Mouse (Mus musculus) liver, adult 2 months (tissue): Measurements from ENCODE around the gene Btbd8. TPM values are rescaled to one million over a fixed set of nuclear protein-coding genes. Genes with fewer than 3 reads are reported as not detected.

Source experiments
- DNase-seq: peaks from one replicate; pipeline ENCODE4 v3.0.0-alpha.2; 2011; ENCODE audit warnings: low read depth, low spot score; ENCODE audit errors: extremely low read depth
- H3K27ac ChIP-seq: fragments of 200-500 bp; replicated peaks from 2 replicates; pipeline ENCODE4 v1.5.1; 2012; ENCODE audit warnings: low read depth, mild to moderate bottlenecking, control low read depth, inconsistent platforms, low read length; ENCODE audit not compliant: insufficient read depth
- H3K27me3 ChIP-seq: fragments of 200-500 bp; 2 replicates; pipeline ENCODE4 v1.6.1; 2012; ENCODE audit warnings: mild to moderate bottlenecking, moderate library complexity, low read length, inconsistent platforms; ENCODE audit not compliant: control insufficient read depth, insufficient read depth
- H3K36me3 ChIP-seq: fragments of 200-500 bp; 2 replicates; pipeline ENCODE4 v1.6.1; 2012; ENCODE audit warnings: low read length, inconsistent platforms; ENCODE audit not compliant: control insufficient read depth, insufficient read depth
- H3K4me1 ChIP-seq: fragments of 200-500 bp; 2 replicates; pipeline ENCODE4 v1.6.1; 2011; ENCODE audit warnings: low read length; ENCODE audit not compliant: control insufficient read depth, insufficient read depth
- H3K4me3 ChIP-seq: fragments of 200-500 bp; 2 replicates; pipeline ENCODE4 v1.5.1; 2011; ENCODE audit warnings: low read depth, mild to moderate bottlenecking, control low read depth, low read length, moderate library complexity; ENCODE audit not compliant: insufficient read depth
- H3K79me2 ChIP-seq: fragments of 200-500 bp; 2 replicates; pipeline ENCODE4 v1.6.1; 2012; ENCODE audit warnings: inconsistent platforms, mild to moderate bottlenecking, low read length, moderate library complexity; ENCODE audit not compliant: control insufficient read depth, insufficient read depth
- H3K9ac ChIP-seq: fragments of 200-500 bp; 2 replicates; pipeline ENCODE4 v1.6.1; 2012; ENCODE audit warnings: low read depth, mild to moderate bottlenecking, control low read depth, inconsistent platforms, low read length
- CTCF ChIP-seq: fragments of 200-500 bp; IDR thresholded peaks from 2 replicates; pipeline ENCODE4 v1.5.1; 2011; ENCODE audit warnings: low read depth, low read length, control low read depth
- POLR2A ChIP-seq: fragments of 200-500 bp; IDR thresholded peaks from 2 replicates; pipeline ENCODE4 v1.6.1; 2011; ENCODE audit warnings: low read length, control low read depth; ENCODE audit not compliant: insufficient read depth; ENCODE audit errors: extremely low read depth
- WGBS: fragments of 180-500 bp; shearing (Covaris S2); methylation state at CpG from one replicate; pipeline ENCODE4 v1.1.7; 2018; 5-methylcytosine and 5-hydroxymethylcytosine counted together
- polyA plus RNA-seq: library from polyadenylated mRNA; depleted of rRNA; stranded (reverse); fragments of >200 nt; gene quantifications from 2 replicates; pipeline ENCODE4 v1.2.3, GENCODE M21; 2012
- total RNA-seq: library from RNA; depleted of rRNA; stranded (reverse); fragments of >200 nt; gene quantifications from 2 replicates; pipeline ENCODE4 v1.2.3, GENCODE M21; 2014

Btbd8 gene
- total and polyA plus RNA-seq, 2 experiments = 0.33 to 3.4 TPM

GRCm38 (mm10) chr5:107403947-107404684 lies 33.7 kb upstream of the Btbd8 start:
- Histone ChIP-seq H3K9ac (no peak overlapping the region; the same call in 1 of the 2 replicates), H3K27ac (no peak overlapping the region), H3K4me3 (peak overlapping the region; percentile 49; the same call in 1 of the 2 replicates), H3K79me2 (no peaks in the 10 kb centered on the region), H3K36me3 (no peaks in the 10 kb centered on the region), H3K27me3 (peaks cover 11% of the 10 kb centered on the region), H3K4me1 (no peaks in the 10 kb centered on the region)
- 47% methylated on average over 12 of the region's 12 CpGs for WGBS
- no peak for DNase-seq
- TF ChIP-seq POLR2A (no peak), CTCF (no peak)

GRCm38 (mm10) chr5:107405361-107405760 lies 32.4 kb upstream of the Btbd8 start:
- Histone ChIP-seq H3K9ac (no peak overlapping the region), H3K27me3 (peaks cover 11% of the 10 kb centered on the region), H3K4me3 (no peak overlapping the region), H3K27ac (no peak overlapping the region), H3K36me3 (no peaks in the 10 kb centered on the region), H3K4me1 (no peaks in the 10 kb centered on the region; the same call in 1 of the 2 replicates), H3K79me2 (no peaks in the 10 kb centered on the region)
- TF ChIP-seq CTCF = no peak
- no peak for TF ChIP-seq POLR2A
- whole genome bisulfite sequencing = 90% methylated on average over 4 of the region's 4 CpGs
- DNase-seq = no peak

DNA sequence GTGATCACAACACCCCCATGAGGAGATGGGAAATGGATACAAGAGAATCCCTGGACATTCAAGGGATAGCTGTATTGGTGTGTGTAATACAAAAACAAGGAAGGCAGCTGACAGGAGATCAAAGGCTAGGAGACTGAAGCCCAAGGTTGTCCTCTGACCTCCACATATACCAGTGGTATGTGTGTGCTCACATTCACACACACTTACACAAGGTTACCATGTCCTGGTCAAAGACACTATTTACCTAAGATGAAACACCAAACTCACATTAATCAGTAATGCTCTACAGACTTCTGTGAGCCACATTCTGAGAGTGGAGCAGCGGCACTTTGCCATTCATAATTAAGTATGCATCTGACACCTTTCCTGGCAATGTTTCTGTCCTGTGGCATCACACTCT lies 27.5 kb upstream of the Btbd8 start:
- H3K27me3 ChIP-seq = no peaks in the 10 kb centered on the region
- 62% methylated on average over 1 of the region's 1 CpGs for WGBS
- TF ChIP-seq CTCF = no peak
- TF ChIP-seq POLR2A = no peak
- no peaks in the 10 kb centered on the region; the same call in none of the 2 replicates for H3K4me1 ChIP-seq
- H3K4me3 ChIP-seq = no peak overlapping the region
- H3K36me3 ChIP-seq = no peaks in the 10 kb centered on the region
- DNase-seq = peak; percentile 2
- H3K27ac ChIP-seq = no peak overlapping the region
- H3K9ac ChIP-seq = no peak overlapping the region
- no peaks in the 10 kb centered on the region for H3K79me2 ChIP-seq

GRCm38 (mm10) chr5:107411326-107411725 lies 26.5 kb upstream of the Btbd8 start:
- DNase-seq = no peak
- WGBS = 86% methylated on average over 4 of the region's 4 CpGs
- no peaks in the 10 kb centered on the region for H3K36me3 ChIP-seq
- TF ChIP-seq CTCF (no peak), POLR2A (no peak)
- no peaks in the 10 kb centered on the region for H3K27me3 ChIP-seq
- no peak overlapping the region for H3K4me3 ChIP-seq
- H3K79me2 ChIP-seq = no peaks in the 10 kb centered on the region
- H3K27ac ChIP-seq = no peak overlapping the region
- no peaks in the 10 kb centered on the region; the same call in none of the 2 replicates for H3K4me1 ChIP-seq
- H3K9ac ChIP-seq = no peak overlapping the region

- TF ChIP-seq CTCF (no peak), POLR2A (no peak)
- no peaks in the 10 kb centered on the region for H3K27me3 ChIP-seq
- H3K27ac ChIP-seq = no peak overlapping the region
- no peak for DNase-seq
- no peaks in the 10 kb centered on the region for H3K79me2 ChIP-seq
- H3K4me1 ChIP-seq = no peaks in the 10 kb centered on the region; the same call in none of the 2 replicates
- no peak overlapping the region for H3K4me3 ChIP-seq
- H3K36me3 ChIP-seq = no peaks in the 10 kb centered on the region
- H3K9ac ChIP-seq = no peak overlapping the region
- 88% methylated on average over 2 of the region's 2 CpGs for WGBS
Observed at GRCm38 (mm10) chr5:107412285-107412684, 25.5 kb upstream of the Btbd8 start.

- no peaks in the 10 kb centered on the region for H3K79me2 ChIP-seq
- no peaks in the 10 kb centered on the region; the same call in none of the 2 replicates for H3K4me1 ChIP-seq
- H3K27me3 ChIP-seq = no peaks in the 10 kb centered on the region
- H3K9ac ChIP-seq = no peak overlapping the region
- no peak for TF ChIP-seq POLR2A
- TF ChIP-seq CTCF = no peak
- no peak overlapping the region for H3K4me3 ChIP-seq
- 84% methylated on average over 2 of the region's 2 CpGs for WGBS
- DNase-seq = no peak
- no peak overlapping the region for H3K27ac ChIP-seq
- no peaks in the 10 kb centered on the region for H3K36me3 ChIP-seq
Observed at GRCm38 (mm10) chr5:107415098-107415497, 22.7 kb upstream of the Btbd8 start.
